Mouse (Mus musculus) megakaryocyte, adult 5-6 weeks (primary cell): ENCODE measurements at regions not wholly inside any gene's neighbourhood (a gene's known extent, or its start where the extent isn't known, plus 50 kb on each side); places are given as distances from the start of the nearest gene placed in this dataset.

Source experiments
- ATAC-seq: 2 replicates; pipeline ENCODE4 v1.8.0; 2016; ENCODE audit warnings: mild to moderate bottlenecking, inconsistent platforms; ENCODE audit not compliant: poor library complexity, severe bottlenecking

DNA sequence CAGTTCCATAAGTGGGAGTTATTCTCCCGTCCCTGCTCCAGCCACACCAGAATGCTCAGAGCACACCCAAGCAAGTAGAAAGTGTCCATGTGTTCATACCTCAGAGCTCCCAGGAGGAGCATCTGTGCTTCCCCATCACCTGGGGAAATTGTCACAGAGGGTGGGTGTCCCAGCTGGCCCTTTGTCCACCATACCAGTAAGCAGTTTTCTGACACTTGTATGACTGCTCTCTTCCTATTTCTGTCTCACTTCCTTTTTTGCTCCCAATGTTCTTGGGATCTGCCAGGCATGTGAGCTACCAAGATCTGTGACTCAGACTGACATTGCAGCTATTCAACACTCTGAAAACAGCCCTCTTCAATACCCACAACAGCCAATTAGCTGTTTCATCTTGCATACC, 447.9 kb upstream of the Kdm8 start:
- ATAC-seq: no peak

- ATAC-seq: no peak
These were observed 443.8 kb upstream of the Kdm8 start for GRCm38 (mm10) chr7:125000669-125001068.

GRCm38 (mm10) chr7:125005638-125006037, 438.8 kb upstream of the Kdm8 start:
- ATAC-seq: no peak

DNA sequence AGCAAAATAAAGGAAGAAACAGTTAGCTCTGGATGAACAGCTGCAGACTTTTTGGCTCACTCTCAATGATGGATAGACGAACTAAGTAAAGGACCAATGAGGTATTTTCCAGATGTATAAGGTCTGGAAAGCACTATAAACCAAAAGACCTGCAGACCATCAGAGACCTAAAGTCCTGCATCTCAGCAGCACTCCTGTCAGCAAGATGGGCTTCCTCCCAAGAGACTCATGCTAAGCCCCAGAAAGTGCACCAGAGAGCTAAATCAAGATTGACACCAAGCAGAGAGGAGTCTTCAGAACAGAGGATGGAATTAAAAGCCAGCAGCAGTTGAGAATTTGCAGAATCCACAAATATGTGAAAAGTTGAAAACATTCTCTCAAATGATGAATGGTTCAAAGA, 425.2 kb upstream of the Kdm8 start:
- ATAC-seq: no peak

DNA sequence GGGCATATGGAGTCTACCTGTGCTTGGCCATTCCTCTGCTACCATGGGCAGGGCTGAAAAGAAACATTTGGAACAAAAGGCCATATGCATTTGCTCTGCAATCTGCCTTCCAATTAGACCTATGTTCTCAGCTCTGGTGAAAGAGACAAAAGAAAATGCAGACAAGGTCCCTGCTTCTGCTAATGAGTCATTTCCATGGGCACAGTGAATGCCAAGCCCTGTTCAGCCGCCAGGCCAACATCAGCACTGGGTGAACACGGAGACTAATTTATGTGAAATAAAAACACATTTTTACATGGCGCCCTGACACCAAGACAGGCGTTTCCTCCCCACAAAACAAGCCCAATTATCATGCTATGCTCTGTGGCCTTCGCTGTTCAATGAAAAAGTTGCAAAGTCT, 419.5 kb upstream of the Kdm8 start:
- no peak for ATAC-seq

DNA sequence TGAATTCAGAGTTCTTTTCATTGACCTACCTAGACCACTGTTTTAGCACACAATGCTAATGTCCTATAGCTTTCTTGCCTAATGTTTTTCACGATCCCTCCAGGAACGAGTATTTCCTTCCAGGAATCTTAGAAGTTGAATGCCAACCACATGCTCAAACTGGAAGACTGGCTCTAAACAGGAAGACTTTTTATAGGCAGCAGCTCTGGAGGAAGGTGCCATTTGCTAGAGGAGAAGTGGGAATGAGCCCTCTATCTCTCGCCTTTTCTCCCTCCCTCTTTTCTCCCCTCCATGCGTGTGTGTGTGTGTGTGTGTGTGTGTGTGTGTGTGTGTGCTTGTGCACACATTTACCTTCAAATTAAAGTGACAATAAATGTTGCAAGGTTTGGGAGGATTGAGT, 410.7 kb upstream of the Kdm8 start:
- ATAC-seq: no peak

DNA sequence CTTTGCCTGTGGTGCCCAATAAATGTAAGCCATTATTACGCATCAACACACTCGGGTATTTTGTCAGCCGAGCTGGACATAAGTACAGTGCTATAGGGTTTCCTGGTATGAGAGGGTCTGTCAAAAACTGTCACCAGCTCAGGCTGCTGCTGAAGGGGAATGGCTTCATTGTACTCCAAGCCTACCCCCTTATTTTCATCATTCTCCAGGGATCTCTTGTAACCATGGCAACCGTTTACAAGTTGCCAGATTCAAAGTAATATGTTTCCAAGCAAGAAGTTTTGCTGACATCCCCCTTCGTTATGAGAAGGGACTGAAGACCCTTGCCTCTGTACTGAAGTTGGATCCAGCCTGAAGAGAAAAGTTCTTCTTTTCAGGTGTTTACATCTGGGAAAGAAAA, 410.3 kb upstream of the Kdm8 start:
- no peak for ATAC-seq

- ATAC-seq: no peak
These were observed 408.1 kb upstream of the Kdm8 start for GRCm38 (mm10) chr7:125036098-125036991.

DNA sequence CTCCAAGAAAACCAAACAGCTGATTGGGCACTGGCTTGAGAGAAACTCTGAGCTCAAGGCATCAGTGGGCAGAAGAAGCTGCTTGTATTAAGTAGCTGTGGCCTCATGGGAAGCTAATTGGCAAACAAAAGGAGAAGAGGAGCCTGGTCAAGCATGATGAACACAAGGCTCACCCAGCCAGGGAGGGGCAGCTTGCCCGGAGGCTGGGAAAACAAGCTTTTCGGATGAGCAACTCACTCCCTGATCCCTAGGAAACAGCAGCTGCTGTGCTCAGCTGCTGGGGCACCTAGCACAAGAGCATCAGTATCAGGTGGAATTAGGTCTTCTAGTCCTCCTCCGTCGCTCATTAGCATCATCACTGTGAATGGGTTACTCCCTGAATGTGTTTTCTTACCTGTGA, 405.6 kb upstream of the Kdm8 start:
- ATAC-seq: no peak

GRCm38 (mm10) chr7:125055951-125056625, 388.4 kb upstream of the Kdm8 start:
- no peak for ATAC-seq

- ATAC-seq: no peak
These were observed 342.0 kb upstream of the Kdm8 start for GRCm38 (mm10) chr7:125102464-125102863.

DNA sequence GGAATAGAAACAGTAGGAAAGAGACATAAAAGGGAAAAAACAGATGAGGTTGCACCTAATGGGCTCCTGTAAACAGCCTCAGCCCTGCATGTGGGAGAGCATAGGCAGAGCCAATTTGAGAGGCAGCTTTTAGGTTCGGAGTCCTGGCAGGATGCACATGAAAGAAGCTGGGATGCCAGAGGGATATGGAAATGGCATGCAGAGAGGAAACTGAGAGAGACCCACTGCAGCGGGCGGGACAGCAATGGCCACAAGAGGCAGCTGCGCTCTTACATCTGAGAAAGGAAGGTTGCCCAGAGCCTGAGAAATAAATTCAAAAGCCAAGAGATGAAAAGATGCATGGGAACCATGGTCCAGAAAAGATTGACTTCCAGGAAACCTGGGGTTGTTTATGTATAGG, 340.5 kb upstream of the Kdm8 start:
- no peak for ATAC-seq

DNA sequence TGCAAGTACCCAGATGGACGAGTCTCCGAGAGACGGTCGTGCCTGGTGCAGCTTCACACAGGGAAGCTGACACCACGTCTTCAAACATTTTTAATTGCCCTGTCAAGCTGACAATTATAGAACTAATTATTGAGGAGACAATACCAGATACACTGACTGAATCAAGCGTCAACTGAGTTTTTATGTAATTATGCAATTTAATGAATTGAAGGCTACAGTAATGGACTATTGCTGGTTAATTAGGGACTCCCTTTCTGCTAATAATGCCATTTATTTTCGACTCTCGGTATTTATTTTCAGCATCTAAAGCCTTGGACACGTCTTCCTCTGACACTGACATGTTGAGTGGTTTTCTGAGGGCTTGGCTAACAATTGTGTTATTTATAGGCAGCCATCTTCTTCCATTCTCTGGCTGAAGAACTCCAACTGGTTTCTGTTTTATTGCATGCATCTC, 331.6 kb upstream of the Kdm8 start:
- ATAC-seq: no peak

DNA sequence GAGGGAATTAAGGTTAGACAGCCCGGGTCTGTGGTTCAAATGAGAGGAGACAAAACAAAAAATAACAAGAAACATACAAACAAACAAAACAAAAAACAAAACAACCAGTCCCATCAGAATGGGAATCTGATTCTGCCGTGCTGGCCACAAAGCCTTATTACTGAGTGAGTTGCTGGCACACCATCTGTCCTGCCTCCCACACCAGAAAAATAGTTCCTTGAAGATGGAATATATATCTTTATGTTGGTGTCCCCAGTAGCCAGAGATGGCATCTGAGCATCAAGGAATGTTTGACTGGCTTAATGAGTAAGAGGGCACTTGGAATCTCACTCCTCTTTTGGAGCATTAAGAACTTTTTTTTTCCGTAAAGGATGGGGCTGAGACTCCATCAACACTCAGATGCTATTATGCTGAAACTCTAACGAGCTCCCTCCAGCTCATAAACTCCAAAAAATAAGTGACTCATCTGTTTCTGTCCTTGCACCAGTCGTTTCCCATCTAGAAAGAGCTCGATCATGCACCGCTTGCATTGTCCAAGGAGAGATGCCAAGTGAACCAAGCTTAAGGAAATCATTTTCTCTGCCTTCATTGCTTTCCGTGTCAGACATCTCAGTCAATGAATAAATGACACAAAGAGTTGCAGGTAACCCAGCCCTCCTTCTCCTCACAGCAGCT, 329.0 kb upstream of the Kdm8 start:
- no peak for ATAC-seq

DNA sequence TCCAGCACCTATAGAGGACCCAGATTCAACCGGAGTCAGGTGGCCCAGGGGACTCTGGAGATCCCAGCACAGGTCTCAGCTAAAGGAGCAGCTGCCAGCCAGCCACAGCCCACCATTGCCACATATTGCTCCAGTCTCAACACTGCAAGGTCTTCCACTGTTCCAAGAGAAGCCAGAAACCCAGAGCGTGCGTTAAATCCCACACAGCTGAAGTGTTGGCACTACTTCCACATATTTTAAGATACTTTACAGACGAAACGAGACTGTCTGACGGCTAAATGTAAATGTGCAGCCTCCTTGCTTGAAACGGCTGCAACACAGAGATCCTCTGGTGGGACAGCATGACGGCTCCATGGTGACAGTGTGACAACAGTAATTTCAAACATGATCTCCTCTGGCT, 327.3 kb upstream of the Kdm8 start:
- no peak for ATAC-seq

DNA sequence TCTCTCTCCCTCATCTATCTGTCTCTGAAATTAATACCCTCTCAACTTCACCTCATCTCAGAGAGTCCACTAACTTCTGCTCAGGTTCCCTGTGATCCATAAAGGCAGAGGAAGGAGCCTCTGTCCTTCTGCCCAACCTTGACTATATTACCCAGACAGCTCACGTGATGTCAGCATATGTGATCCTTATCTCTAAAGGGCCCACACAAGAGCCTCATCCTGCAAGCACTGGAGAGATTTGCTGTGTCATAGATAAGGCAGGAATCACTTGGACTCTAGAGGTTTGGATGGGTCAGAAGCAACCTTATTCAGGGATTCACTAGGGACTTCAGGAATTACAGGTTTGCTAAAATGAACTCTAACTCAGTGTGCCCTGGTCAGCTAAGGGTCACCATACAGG, 315.3 kb upstream of the Kdm8 start:
- ATAC-seq: no peak

DNA sequence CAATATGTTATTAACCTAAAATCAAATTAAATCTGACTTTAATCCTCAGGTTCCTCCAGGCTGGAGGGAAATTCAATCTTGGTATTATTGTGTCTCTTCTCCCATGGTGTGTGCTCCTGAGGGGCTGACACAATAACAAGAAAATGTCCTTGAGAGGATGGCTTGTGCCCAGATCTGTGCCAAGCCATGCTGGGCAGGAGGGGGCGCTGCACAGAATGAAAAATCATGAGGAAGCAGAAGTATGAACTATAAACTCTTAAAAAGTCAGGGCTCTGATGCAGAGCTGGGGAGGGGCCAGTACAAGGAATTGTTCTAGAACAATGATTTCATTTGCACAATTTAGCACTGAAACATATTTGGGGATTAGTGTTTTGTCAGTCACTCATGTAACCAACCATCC, 312.5 kb upstream of the Kdm8 start:
- ATAC-seq: no peak

GRCm38 (mm10) chr7:125138607-125139006, 305.9 kb upstream of the Kdm8 start:
- peak; percentile 69 for ATAC-seq

- peak; percentile 81 for ATAC-seq
These were observed 305.3 kb upstream of the Kdm8 start for GRCm38 (mm10) chr7:125139196-125139595.

GRCm38 (mm10) chr7:125140854-125141253, 303.6 kb upstream of the Kdm8 start:
- ATAC-seq: no peak

GRCm38 (mm10) chr7:125141864-125142263, 302.6 kb upstream of the Kdm8 start:
- ATAC-seq: no peak

DNA sequence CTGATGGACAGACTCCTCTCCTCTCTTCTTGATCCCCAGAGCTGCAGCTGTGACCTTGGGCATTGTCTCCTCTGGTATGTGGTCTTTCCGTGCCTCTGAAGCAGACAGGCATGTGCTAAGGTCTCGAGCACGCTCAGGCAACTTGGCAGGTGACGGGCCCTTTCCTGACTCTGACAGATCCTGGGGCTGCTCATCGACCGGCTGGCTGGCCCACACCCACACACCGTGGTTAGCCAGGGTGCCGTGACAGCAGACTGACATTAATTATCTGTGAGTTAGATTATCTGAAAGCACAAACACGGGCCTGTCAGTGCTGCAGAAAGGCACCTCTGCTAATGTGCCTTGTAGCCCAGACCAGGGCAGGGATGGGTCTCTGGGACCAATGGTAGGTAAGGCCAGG, 298.5 kb upstream of the Kdm8 start:
- ATAC-seq: no peak; the same call in 1 of the 2 replicates
